In genomic region chr7:132321392-132321958, GRCm38 (mm10) we compare ENCODE assay signal across 23 mouse cellular contexts.
"Had no signal": no experiment of that assay in that cellular context is flagged by ENCODE, and none has a peak within 500 bp of the region (broad histone marks: within the 10 kb centered on the region; RNA-seq: fewer than 3 reads in every experiment).

No protein-coding gene starts in this region.

- H3K27me3 ChIP-seq: hindbrain, embryonic 12.5 days; intestine, embryonic 15.5 days had no signal

- DNase-seq: gastrocnemius, adult 2 months; gastrocnemius, postnatal 10 days; gastrocnemius, postnatal 25 days; heart, adult 18-20 months; heart, postnatal 10 days; heart, postnatal 4 days; kidney, adult 18-20 months; kidney, adult 8-10 months; kidney, postnatal 10 days; kidney, postnatal 25 days; kidney, postnatal 4 days; liver had no signal

- H3K9ac ChIP-seq: heart, embryonic 12.5 days; hindbrain, embryonic 12.5 days; hindbrain, embryonic 14.5 days; intestine, embryonic 15.5 days; limb, embryonic 12.5 days; liver, embryonic 14.5 days had no signal

- H3K4me3 ChIP-seq: gastrocnemius, adult 2 months; heart, embryonic 10.5 days; heart, embryonic 12.5 days; hindbrain, embryonic 10.5 days; hindbrain, embryonic 12.5 days; intestine, embryonic 15.5 days; layer of hippocampus, adult 2 months; left cerebral cortex, adult 2 months; limb, embryonic 10.5 days; limb, embryonic 12.5 days had no signal

- H3K27ac ChIP-seq: gastrocnemius, adult 2 months; heart, embryonic 10.5 days; hindbrain, embryonic 10.5 days; hindbrain, embryonic 12.5 days; hindbrain, embryonic 14.5 days; intestine, embryonic 15.5 days; layer of hippocampus, adult 2 months; left cerebral cortex, adult 2 months; limb, embryonic 10.5 days; limb, embryonic 12.5 days; liver, embryonic 14.5 days had no signal

- H3K9me3 ChIP-seq: heart, embryonic 10.5 days; heart, embryonic 12.5 days; hindbrain, embryonic 10.5 days; hindbrain, embryonic 12.5 days; intestine, embryonic 15.5 days; limb, embryonic 10.5 days; limb, embryonic 12.5 days had no signal

- H3K36me3 ChIP-seq: heart, embryonic 10.5 days; heart, embryonic 12.5 days; hindbrain, embryonic 10.5 days; hindbrain, embryonic 12.5 days; intestine, embryonic 15.5 days; limb, embryonic 10.5 days; limb, embryonic 12.5 days had no signal
